Mouse (Mus musculus) lung, adult 2 months (tissue): ENCODE measurements around the gene Mcee.

Source experiments
- CTCF ChIP-seq: fragments of 200-500 bp; IDR thresholded peaks from 2 replicates; pipeline ENCODE4 v1.5.1; 2011; ENCODE audit warnings: mild to moderate bottlenecking, low read length, control low read depth; ENCODE audit not compliant: insufficient read depth
- POLR2A ChIP-seq: fragments of 200-500 bp; IDR thresholded peaks from 2 replicates; pipeline ENCODE4 v1.6.1; 2011; ENCODE audit warnings: low read depth, mild to moderate bottlenecking, control low read depth, low read length, borderline replicate concordance; ENCODE audit errors: extremely low read depth

- TF ChIP-seq CTCF = no peak
- TF ChIP-seq POLR2A = no peak
These were observed 20.2 kb upstream of the Mcee start for GRCm38 (mm10) chr7:64371940-64372878.
